Mouse (Mus musculus) spleen, adult 2 months (tissue): Measurements from ENCODE around the gene Wars2. TPM values are rescaled to one million over a fixed set of nuclear protein-coding genes. Genes with fewer than 3 reads are reported as not detected.

ENCODE experiments used
- DNase-seq, 2 experiments: peaks; one replicate each; pipeline versions ENCODE4 v3.0.0 to v3.0.0-alpha.2; 2012 to 2021; ENCODE audit warnings: low spot score in 2 of 2, low read depth in 1 of 2
- H3K27ac ChIP-seq: fragments of 200-500 bp; 2 replicates; pipeline ENCODE4 v1.5.1; 2012; ENCODE audit warnings: low read length, inconsistent platforms; ENCODE audit not compliant: insufficient read depth
- H3K27me3 ChIP-seq: fragments of 200-500 bp; 2 replicates; pipeline ENCODE4 v1.6.1; 2012; ENCODE audit warnings: mild to moderate bottlenecking, moderate library complexity, low read length, inconsistent platforms; ENCODE audit not compliant: control insufficient read depth, insufficient read depth
- H3K36me3 ChIP-seq: fragments of 200-500 bp; 2 replicates; pipeline ENCODE4 v1.6.1; 2012; ENCODE audit warnings: mild to moderate bottlenecking, low read length, inconsistent platforms; ENCODE audit not compliant: control insufficient read depth, insufficient read depth
- H3K4me1 ChIP-seq: fragments of 200-500 bp; 2 replicates; pipeline ENCODE4 v1.6.1; 2011; ENCODE audit warnings: inconsistent platforms; ENCODE audit not compliant: control insufficient read depth, insufficient read depth, insufficient read length
- H3K4me3 ChIP-seq: fragments of 200-500 bp; 2 replicates; pipeline ENCODE4 v1.5.1; 2011; ENCODE audit warnings: mild to moderate bottlenecking, inconsistent platforms; ENCODE audit not compliant: insufficient read depth, insufficient read length; ENCODE audit errors: extremely low read depth
- CTCF ChIP-seq: fragments of 200-500 bp; IDR thresholded peaks from 2 replicates; pipeline ENCODE4 v1.5.1; 2011; ENCODE audit warnings: mild to moderate bottlenecking, inconsistent platforms; ENCODE audit not compliant: insufficient read depth, insufficient read length, insufficient replicate concordance; ENCODE audit errors: extremely low read depth
- POLR2A ChIP-seq: fragments of 200-500 bp; IDR thresholded peaks from 2 replicates; pipeline ENCODE4 v1.6.1; 2011; ENCODE audit warnings: low read depth, low read length, inconsistent platforms
- WGBS: fragments of 180-500 bp; shearing (Covaris S2); methylation state at CpG from one replicate; pipeline ENCODE4 v1.1.7; 2018; 5-methylcytosine and 5-hydroxymethylcytosine counted together
- polyA plus RNA-seq: library from polyadenylated mRNA; depleted of rRNA; stranded (reverse); fragments of >200 nt; gene quantifications from 2 replicates; pipeline ENCODE4 v1.2.3, GENCODE M21; 2012

Gene Wars2
- polyA plus RNA-seq, 1 experiment = 2.2 TPM

DNA sequence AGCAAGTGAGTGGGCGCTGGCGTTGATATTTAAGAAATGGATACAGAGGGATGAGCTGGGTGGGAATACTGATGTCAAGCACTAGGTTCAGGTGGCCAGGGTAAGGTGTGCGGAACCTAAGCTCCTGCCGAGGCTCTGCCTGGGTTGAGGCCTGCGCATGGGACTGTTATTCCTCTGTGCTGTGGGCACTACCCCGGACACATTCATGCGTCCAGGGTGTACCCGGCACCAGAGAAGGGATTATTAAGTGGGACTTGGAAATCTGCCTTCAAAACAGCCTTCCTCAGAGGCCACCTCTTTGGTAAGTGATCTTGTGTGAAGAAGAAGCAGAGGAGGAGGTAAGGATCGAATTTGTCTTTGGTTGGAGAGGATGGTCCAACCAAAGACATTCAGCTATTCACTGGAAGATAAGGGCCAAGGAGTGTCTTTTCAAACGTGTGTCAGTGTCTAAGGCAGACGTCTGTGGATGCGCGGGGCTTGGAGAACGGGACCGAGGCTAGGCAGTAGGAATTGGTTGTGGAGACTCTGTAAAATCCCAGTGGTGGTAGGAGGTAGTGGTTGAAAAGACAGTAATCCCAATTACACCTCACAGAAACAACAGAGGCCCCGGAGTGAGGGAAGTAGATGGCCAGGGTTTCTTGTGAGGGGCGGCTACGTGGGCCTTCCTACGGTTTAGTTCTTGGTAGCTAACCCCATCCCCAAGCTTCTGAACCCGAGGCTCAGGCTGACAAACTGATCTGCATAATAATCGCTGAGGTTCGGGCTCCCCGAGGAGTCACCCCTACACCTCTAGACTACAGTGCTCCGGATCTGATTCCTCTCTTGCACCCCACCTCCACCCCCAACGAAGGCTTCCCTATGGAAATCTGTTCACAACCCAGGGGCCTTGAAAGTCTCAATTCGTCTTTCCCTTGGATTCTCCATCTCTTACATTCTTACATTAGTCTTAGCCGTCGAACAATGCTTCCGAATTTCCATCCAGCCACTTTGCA, 117.0 kb downstream of the Wars2 start:
- no peak overlapping the region for H3K27ac ChIP-seq
- H3K36me3 ChIP-seq = no peaks in the 10 kb centered on the region
- TF ChIP-seq POLR2A = no peak
- no peak for TF ChIP-seq CTCF
- H3K27me3 ChIP-seq = peaks cover 37% of the 10 kb centered on the region
- H3K4me3 ChIP-seq = no peak overlapping the region
- H3K4me1 ChIP-seq = peaks cover 6% of the 10 kb centered on the region; the same call in 1 of the 2 replicates
- DNase-seq = no peak
- WGBS = 10% methylated on average over 29 of the region's 29 CpGs

DNA sequence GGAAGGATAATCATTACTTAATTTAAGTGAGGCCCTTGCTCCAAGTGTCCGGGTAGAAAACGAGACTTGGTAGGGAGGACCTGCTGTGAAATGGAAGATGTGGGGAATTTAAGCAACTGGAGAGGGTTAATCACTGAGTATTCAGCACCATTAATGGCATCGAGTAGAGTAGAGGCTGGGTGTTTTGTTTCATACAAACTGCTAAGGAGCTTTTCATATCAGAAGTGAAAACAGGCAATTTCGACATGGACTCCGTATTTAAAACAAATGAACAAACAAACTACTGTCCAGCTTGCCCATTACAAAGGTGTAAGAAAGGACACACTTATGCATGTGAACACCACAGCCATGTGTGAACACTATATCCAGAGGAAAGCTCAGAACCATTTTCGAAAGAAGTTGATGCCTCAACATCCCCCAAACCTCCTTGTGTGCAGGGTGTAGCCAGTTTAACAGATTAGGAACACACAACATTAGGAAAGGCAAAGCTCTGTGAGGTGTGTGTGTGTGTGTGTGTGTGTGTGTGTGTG, 118.9 kb downstream of the Wars2 start:
- WGBS = 17% methylated on average over 6 of the region's 6 CpGs
- peaks cover 24% of the 10 kb centered on the region for H3K27me3 ChIP-seq

DNA sequence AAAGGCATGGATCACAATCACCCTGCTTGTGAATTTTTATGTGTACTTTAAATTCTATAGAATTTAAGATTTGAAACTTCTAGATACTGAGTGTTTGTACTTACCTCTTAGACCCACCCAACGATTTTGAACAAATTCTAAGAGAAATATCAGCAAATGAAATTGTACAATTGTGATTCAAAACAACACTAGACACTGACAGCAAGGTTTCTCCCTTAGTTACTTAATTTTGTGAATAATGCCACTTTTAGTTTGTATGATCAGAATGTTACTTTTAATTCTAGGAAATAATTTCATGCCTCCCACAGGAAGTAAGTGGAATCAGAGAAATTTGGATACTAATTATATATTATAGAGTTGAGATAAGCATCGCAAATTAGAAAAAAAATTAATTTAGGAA, 119.5 kb downstream of the Wars2 start:
- Histone ChIP-seq H3K36me3 (no peaks in the 10 kb centered on the region), H3K27ac (no peak overlapping the region), H3K4me3 (no peak overlapping the region), H3K4me1 (no peaks in the 10 kb centered on the region), H3K27me3 (peaks cover 22% of the 10 kb centered on the region)
- no peak for DNase-seq
- TF ChIP-seq CTCF (no peak), POLR2A (no peak)
- WGBS = 36% methylated on average over 2 of the region's 2 CpGs

More for the DNA sequence above, 118.9 kb downstream of the Wars2 start:
- Histone ChIP-seq H3K4me3 (no peak overlapping the region), H3K36me3 (no peaks in the 10 kb centered on the region), H3K4me1 (no peaks in the 10 kb centered on the region), H3K27ac (no peak overlapping the region)
- TF ChIP-seq POLR2A (no peak), CTCF (no peak)
- no peak for DNase-seq

DNA sequence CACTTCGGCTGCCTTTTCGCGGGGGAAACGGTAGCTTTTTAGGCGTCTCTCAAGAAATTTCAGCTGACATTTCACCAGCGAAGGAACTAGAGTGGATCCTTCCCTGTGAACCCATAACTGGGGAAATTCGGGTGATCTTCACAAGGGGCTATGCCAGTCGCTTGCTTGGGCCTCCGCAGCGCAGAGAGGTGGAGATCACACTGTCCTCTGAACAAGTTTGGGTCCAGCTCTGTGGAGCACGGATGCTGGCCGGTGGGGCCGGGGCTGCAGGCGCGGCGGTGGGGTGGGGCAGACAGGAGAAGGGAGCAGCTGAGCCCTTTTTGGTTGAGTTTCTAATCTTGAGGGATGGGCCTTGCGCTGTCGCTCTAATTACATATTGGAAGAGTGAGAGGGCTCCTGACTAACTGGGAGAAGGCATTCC, 120.5 kb downstream of the Wars2 start:
- 9% methylated on average over 18 of the region's 18 CpGs for WGBS
- no peak for DNase-seq
- peaks cover 17% of the 10 kb centered on the region for H3K27me3 ChIP-seq
- no peak for TF ChIP-seq CTCF
- no peak for TF ChIP-seq POLR2A
- H3K4me1 ChIP-seq = no peaks in the 10 kb centered on the region
- H3K36me3 ChIP-seq = no peaks in the 10 kb centered on the region
- H3K27ac ChIP-seq = no peak overlapping the region
- H3K4me3 ChIP-seq = no peak overlapping the region

DNA sequence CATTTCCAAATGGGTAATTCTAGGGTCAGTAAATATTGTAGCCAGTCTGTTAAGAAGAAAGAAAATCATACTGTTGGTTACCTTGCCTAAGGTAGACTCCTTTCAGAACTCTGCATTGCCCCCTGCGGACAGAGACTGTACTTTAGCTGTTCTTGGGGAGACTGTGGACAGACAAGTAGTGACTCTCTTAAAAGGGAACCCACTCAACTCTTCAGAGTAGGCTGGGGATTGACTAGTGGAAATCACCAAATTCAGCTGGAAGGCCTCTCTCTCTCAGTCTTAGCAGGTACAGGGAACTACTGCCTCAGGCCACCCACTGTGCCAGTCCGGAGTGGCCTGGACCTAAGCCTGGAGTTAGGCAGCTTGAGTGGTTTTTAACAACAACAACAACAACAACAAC, 121.1 kb downstream of the Wars2 start:
- H3K4me1 ChIP-seq = no peaks in the 10 kb centered on the region
- DNase-seq = no peak
- H3K27ac ChIP-seq = no peak overlapping the region
- H3K36me3 ChIP-seq = no peaks in the 10 kb centered on the region
- no peak overlapping the region for H3K4me3 ChIP-seq
- TF ChIP-seq CTCF = no peak
- no peak for TF ChIP-seq POLR2A
- H3K27me3 ChIP-seq = peaks cover 14% of the 10 kb centered on the region
- 23% methylated on average over 2 of the region's 2 CpGs for WGBS

DNA sequence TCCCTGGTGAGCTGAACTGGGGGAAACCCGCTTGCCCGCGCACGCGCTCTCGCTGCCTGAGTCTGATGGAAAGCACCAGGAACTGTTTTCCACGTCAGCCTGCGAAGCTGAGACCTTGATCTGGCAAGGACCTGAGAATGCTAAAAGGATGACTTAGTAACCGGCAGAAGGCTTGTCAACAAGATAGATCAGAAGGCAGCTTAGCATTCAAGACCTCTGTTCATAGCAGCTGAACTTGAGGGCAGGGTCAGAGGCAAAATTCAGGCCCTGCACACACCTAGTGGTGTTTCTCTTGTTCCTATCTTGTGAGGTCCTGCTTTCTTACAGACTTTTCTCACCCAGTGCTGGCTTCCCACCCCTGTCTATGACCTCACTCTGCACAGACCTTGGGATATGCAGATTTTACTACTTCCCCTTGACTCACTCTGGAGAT, 122.6 kb downstream of the Wars2 start:
- WGBS = 50% methylated on average over 9 of the region's 9 CpGs
- no peak overlapping the region for H3K27ac ChIP-seq
- H3K27me3 ChIP-seq = peaks cover 8% of the 10 kb centered on the region
- TF ChIP-seq CTCF (no peak), POLR2A (no peak)
- H3K4me3 ChIP-seq = no peak overlapping the region
- no peak for DNase-seq
- H3K36me3 ChIP-seq = no peaks in the 10 kb centered on the region
- H3K4me1 ChIP-seq = no peaks in the 10 kb centered on the region
